Mouse (Mus musculus) heart, embryonic 13.5 days (tissue): ENCODE results near the gene Fan1. TPM values are rescaled to one million over a fixed set of nuclear protein-coding genes. Genes with fewer than 3 reads are reported as not detected.

Experiments used
- ATAC-seq: fragments of 200-750 bp; cut with Nextera tagmentation; 2 replicates; pipeline ENCODE4 v1.8.0; 2017; ENCODE audit warnings: moderate TSS enrichment; ENCODE audit not compliant: insufficient number of reproducible peaks, low FRiP score, low TSS enrichment; ENCODE audit errors: extremely low read depth
- H3K27ac ChIP-seq: fragments of 300-500 bp; sonication (generic); replicated peaks from 2 replicates; pipeline ENCODE4 v1.5.1; 2015; ENCODE audit warnings: moderate library complexity, mild to moderate bottlenecking, inconsistent platforms
- H3K27me3 ChIP-seq: fragments of 300-500 bp; sonication (generic); replicated peaks from 2 replicates; pipeline ENCODE4 v1.6.1; 2015; ENCODE audit warnings: mild to moderate bottlenecking, inconsistent platforms
- H3K36me3 ChIP-seq: fragments of 300-500 bp; sonication (generic); 2 replicates; pipeline ENCODE4 v1.6.1; 2015; ENCODE audit warnings: mild to moderate bottlenecking, inconsistent platforms
- H3K4me1 ChIP-seq: fragments of 300-500 bp; sonication (generic); 2 replicates; pipeline ENCODE4 v1.6.1; 2015; ENCODE audit warnings: inconsistent platforms
- H3K4me2 ChIP-seq: fragments of 300-500 bp; sonication (generic); 2 replicates; pipeline ENCODE4 v1.6.1; 2015; ENCODE audit warnings: inconsistent platforms, mild to moderate bottlenecking, moderate library complexity
- H3K4me3 ChIP-seq: fragments of 300-500 bp; sonication (generic); 2 replicates; pipeline ENCODE4 v1.5.1; 2015; ENCODE audit warnings: moderate library complexity, mild to moderate bottlenecking, inconsistent platforms
- H3K9ac ChIP-seq: fragments of 300-500 bp; sonication (generic); 2 replicates; pipeline ENCODE4 v1.6.1; 2015; ENCODE audit warnings: inconsistent platforms, mild to moderate bottlenecking, moderate library complexity
- H3K9me3 ChIP-seq: fragments of 300-500 bp; sonication (generic); 2 replicates; pipeline ENCODE4 v1.6.1; 2016; ENCODE audit warnings: inconsistent platforms
- WGBS: fragments of 180-500 bp; shearing (Covaris S2); methylation state at CpG from one replicate; pipeline ENCODE4 v1.1.7; 2015; ENCODE audit warnings: mixed read lengths; 5-methylcytosine and 5-hydroxymethylcytosine counted together
- polyA plus RNA-seq: library from polyadenylated mRNA; unstranded; fragments of >200 nt; fragmentation: Nextera tagmentation; extraction: Ambion mirVana; gene quantifications from 2 replicates; pipeline ENCODE4 v1.2.1, GENCODE M21; 2015

The Fan1 gene
- polyA plus RNA-seq, 1 experiment from 2014 or later: 4.7 TPM

DNA sequence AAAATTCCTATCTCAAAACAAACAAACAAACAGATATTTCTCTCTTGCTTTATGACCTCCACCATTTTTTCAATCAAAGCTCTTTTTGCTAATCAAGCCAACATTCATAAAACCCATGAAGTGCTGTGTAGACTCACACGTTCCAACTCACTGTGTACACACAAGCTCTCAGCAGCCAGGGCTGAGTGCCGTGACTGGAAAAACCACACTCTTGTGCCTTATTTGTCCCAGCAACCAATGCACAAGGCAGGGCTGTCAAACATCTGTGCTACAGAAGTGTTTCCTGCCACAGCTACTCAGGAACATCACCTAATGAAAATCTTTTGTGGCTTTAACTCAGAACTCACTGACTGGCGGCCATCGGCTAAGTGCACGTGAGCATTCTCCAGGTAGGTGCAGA, 8.0 kb downstream of the Fan1 start:
- Histone ChIP-seq H3K9me3 (no peaks in the 10 kb centered on the region), H3K27ac (no peak overlapping the region), H3K9ac (no peak overlapping the region), H3K4me1 (no peaks in the 10 kb centered on the region), H3K4me3 (no peak overlapping the region), H3K36me3 (peaks cover 94% of the 10 kb centered on the region), H3K4me2 (no peak overlapping the region), H3K27me3 (no peaks in the 10 kb centered on the region)
- 86% methylated on average over 5 of the region's 5 CpGs for WGBS
- ATAC-seq: no peak

DNA sequence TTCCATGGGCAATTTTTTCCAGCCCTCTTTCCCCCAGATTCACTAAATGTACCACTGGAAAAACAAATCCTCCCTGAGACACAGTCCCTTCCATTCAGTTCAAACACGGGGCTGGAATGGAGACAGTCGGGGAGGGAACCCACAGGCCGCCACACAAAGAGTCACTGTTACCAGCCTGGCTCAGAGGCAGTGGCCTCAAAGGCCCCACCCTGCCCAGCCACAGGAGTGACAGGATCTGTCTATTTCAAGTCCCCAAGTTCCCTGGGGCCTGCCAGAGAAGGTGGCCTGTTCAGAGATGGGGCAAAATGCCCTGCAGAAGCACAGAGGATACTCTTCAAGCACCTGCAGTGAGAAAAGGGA, 13.3 kb downstream of the Fan1 start:
- Histone ChIP-seq H3K36me3 (peaks cover 93% of the 10 kb centered on the region), H3K4me2 (no peak overlapping the region), H3K27me3 (no peaks in the 10 kb centered on the region), H3K9ac (no peak overlapping the region), H3K27ac (no peak overlapping the region), H3K4me3 (no peak overlapping the region), H3K4me1 (peaks cover 6% of the 10 kb centered on the region; the same call in 1 of the 2 replicates), H3K9me3 (no peaks in the 10 kb centered on the region)
- ATAC-seq: no peak
- 68% methylated on average over 3 of the region's 3 CpGs for WGBS

- H3K4me3 ChIP-seq: no peak overlapping the region
- no peak for ATAC-seq
- peaks cover 90% of the 10 kb centered on the region for H3K36me3 ChIP-seq
Measured at GRCm38 (mm10) chr7:64359943-64360585, 13.8 kb downstream of the Fan1 start.

GRCm38 (mm10) chr7:64358666-64359065, 15.2 kb downstream of the Fan1 start:
- H3K4me3 ChIP-seq: no peak overlapping the region
- H3K27me3 ChIP-seq: no peaks in the 10 kb centered on the region
- WGBS: 77% methylated on average over 6 of the region's 6 CpGs
- H3K36me3 ChIP-seq: peaks cover 86% of the 10 kb centered on the region
- no peak overlapping the region for H3K27ac ChIP-seq
- no peak overlapping the region for H3K4me2 ChIP-seq
- no peak for ATAC-seq
- H3K9me3 ChIP-seq: no peaks in the 10 kb centered on the region
- H3K4me1 ChIP-seq: peaks cover 6% of the 10 kb centered on the region; the same call in 1 of the 2 replicates
- H3K9ac ChIP-seq: no peak overlapping the region

More at GRCm38 (mm10) chr7:64359943-64360585, 13.8 kb downstream of the Fan1 start:
- 88% methylated on average over 20 of the region's 20 CpGs for WGBS
- Histone ChIP-seq H3K27me3 (no peaks in the 10 kb centered on the region), H3K9me3 (no peaks in the 10 kb centered on the region), H3K4me2 (no peak overlapping the region), H3K27ac (no peak overlapping the region), H3K4me1 (peaks cover 6% of the 10 kb centered on the region; the same call in 1 of the 2 replicates), H3K9ac (no peak overlapping the region)

- peaks cover 86% of the 10 kb centered on the region for H3K36me3 ChIP-seq
- H3K9me3 ChIP-seq: no peaks in the 10 kb centered on the region
- no peaks in the 10 kb centered on the region for H3K27me3 ChIP-seq
- no peak overlapping the region for H3K4me3 ChIP-seq
- H3K27ac ChIP-seq: no peak overlapping the region
- no peak for ATAC-seq
- H3K4me1 ChIP-seq: peaks cover 6% of the 10 kb centered on the region; the same call in 1 of the 2 replicates
- no peak overlapping the region for H3K4me2 ChIP-seq
- H3K9ac ChIP-seq: no peak overlapping the region
- 87% methylated on average over 9 of the region's 9 CpGs for WGBS
Measured at GRCm38 (mm10) chr7:64357405-64357804, 16.5 kb downstream of the Fan1 start.

GRCm38 (mm10) chr7:64356661-64357060, 17.2 kb downstream of the Fan1 start:
- Histone ChIP-seq H3K4me1 (peaks cover 6% of the 10 kb centered on the region; the same call in 1 of the 2 replicates), H3K9ac (no peak overlapping the region), H3K36me3 (peaks cover 85% of the 10 kb centered on the region), H3K4me3 (no peak overlapping the region), H3K27me3 (no peaks in the 10 kb centered on the region), H3K4me2 (no peak overlapping the region), H3K9me3 (no peaks in the 10 kb centered on the region), H3K27ac (no peak overlapping the region)
- ATAC-seq: no peak
- 87% methylated on average over 5 of the region's 5 CpGs for WGBS

GRCm38 (mm10) chr7:64354206-64354605, 19.7 kb downstream of the Fan1 start:
- Histone ChIP-seq H3K27me3 (no peaks in the 10 kb centered on the region), H3K9me3 (no peaks in the 10 kb centered on the region), H3K27ac (no peak overlapping the region), H3K9ac (no peak overlapping the region), H3K36me3 (peaks cover 79% of the 10 kb centered on the region), H3K4me1 (peaks cover 6% of the 10 kb centered on the region; the same call in 1 of the 2 replicates), H3K4me2 (no peak overlapping the region), H3K4me3 (no peak overlapping the region)
- 59% methylated on average over 14 of the region's 14 CpGs for WGBS
- no peak for ATAC-seq

GRCm38 (mm10) chr7:64351087-64351486, 22.8 kb downstream of the Fan1 start:
- Histone ChIP-seq H3K4me2 (no peak overlapping the region), H3K36me3 (peaks cover 77% of the 10 kb centered on the region), H3K9me3 (no peaks in the 10 kb centered on the region), H3K27me3 (no peaks in the 10 kb centered on the region), H3K9ac (no peak overlapping the region), H3K4me1 (no peaks in the 10 kb centered on the region), H3K27ac (no peak overlapping the region), H3K4me3 (no peak overlapping the region)
- WGBS: 73% methylated on average over 4 of the region's 4 CpGs
- ATAC-seq: no peak

DNA sequence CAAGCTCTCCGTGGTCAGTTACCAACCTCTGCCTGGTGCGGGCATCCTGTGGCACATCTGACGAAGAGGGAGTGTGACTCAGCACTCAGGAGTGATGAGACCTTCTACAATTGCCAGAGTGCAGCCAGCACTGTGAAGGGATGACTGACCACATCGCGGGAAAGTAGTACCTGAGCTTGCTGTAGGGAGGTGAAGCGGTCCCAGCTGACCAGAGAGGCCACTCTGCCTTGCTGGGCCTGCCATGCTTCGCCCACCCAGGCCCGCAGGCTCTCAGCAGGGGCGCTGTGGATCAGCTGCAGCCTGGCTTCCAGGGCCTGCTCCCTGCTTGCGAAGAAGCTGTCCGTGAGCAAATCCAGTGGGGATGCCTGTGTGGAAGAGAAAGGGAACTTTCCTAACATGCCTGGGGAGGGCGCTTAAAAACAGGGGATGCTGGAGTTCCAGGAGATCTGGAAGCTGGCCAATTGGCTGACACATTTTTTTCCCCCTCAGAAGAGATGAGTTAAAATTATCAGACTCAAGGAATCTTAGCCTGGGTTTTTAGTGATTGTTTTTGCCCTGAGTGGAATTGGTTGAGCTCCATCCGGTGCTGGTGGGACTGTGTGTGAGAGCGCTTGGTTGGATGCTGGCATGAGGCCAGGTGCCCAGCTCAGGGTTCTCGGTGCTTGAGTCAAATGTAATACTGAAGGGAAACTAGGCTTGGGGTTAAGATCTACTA, 24.6 kb downstream of the Fan1 start:
- H3K9me3 ChIP-seq: no peaks in the 10 kb centered on the region
- no peak overlapping the region for H3K4me2 ChIP-seq
- H3K9ac ChIP-seq: no peak overlapping the region
- no peak overlapping the region for H3K27ac ChIP-seq
- ATAC-seq: no peak
- WGBS: 81% methylated on average over 15 of the region's 15 CpGs
- H3K36me3 ChIP-seq: peaks cover 76% of the 10 kb centered on the region
- H3K27me3 ChIP-seq: no peaks in the 10 kb centered on the region
- H3K4me1 ChIP-seq: no peaks in the 10 kb centered on the region
- H3K4me3 ChIP-seq: no peak overlapping the region

- Histone ChIP-seq H3K27ac (no peak overlapping the region), H3K27me3 (no peaks in the 10 kb centered on the region), H3K36me3 (peaks cover 66% of the 10 kb centered on the region), H3K9me3 (no peaks in the 10 kb centered on the region), H3K4me3 (no peak overlapping the region), H3K4me2 (no peak overlapping the region), H3K4me1 (no peaks in the 10 kb centered on the region), H3K9ac (no peak overlapping the region)
- no peak for ATAC-seq
- 89% methylated on average over 1 of the region's 1 CpGs for WGBS
Measured at GRCm38 (mm10) chr7:64347813-64348212, 26.1 kb downstream of the Fan1 start.

- Histone ChIP-seq H3K27me3 (no peaks in the 10 kb centered on the region), H3K36me3 (peaks cover 75% of the 10 kb centered on the region), H3K4me3 (no peak overlapping the region), H3K9ac (no peak overlapping the region), H3K9me3 (no peaks in the 10 kb centered on the region), H3K27ac (no peak overlapping the region), H3K4me1 (no peaks in the 10 kb centered on the region), H3K4me2 (no peak overlapping the region)
- no peak for ATAC-seq
- WGBS: 87% methylated on average over 1 of the region's 1 CpGs
Measured at GRCm38 (mm10) chr7:64332686-64333085, 41.2 kb downstream of the Fan1 start.

- Histone ChIP-seq H3K27ac (no peak overlapping the region), H3K4me1 (no peaks in the 10 kb centered on the region), H3K9me3 (no peaks in the 10 kb centered on the region), H3K36me3 (peaks cover 69% of the 10 kb centered on the region), H3K4me3 (no peak overlapping the region), H3K4me2 (no peak overlapping the region), H3K9ac (no peak overlapping the region), H3K27me3 (no peaks in the 10 kb centered on the region)
- WGBS: 94% methylated on average over 3 of the region's 3 CpGs
- ATAC-seq: no peak
Measured at GRCm38 (mm10) chr7:64331309-64331708, 42.6 kb downstream of the Fan1 start.
